Mouse (Mus musculus) layer of hippocampus, postnatal 36 days (tissue): ENCODE data around the gene Kera. TPM values are rescaled to one million over a fixed set of nuclear protein-coding genes. Genes with fewer than 3 reads are reported as not detected.

Experiments
- DNase-seq, 2 experiments: peaks; one replicate each; pipeline ENCODE4 v3.0.0; 2022
- total RNA-seq, 2 experiments: library from RNA; stranded (reverse); gene quantifications; 2 replicates each; pipeline ENCODE4 v1.2.3; 2021

The Kera gene
- under 1 TPM in 1 of 2 experiments, not detected in 1; 0.15 TPM for total RNA-seq

GRCm38 (mm10) chr10:97606579-97606978 is at the start of gene Kera:
TSS of gene Kera (plus strand) at chr10:97606879.
- no peak for DNase-seq

- no peak for DNase-seq
Measured at GRCm38 (mm10) chr10:97564957-97565856, 41.5 kb upstream of the Kera start, which contains the start of gene Lum. TSS of gene Lum (plus strand) at chr10:97565128.

- no peak for DNase-seq
Measured at GRCm38 (mm10) chr10:97567489-97568135, 39.1 kb upstream of the Kera start.

- DNase-seq = peak; percentile 44 to 58
Measured at GRCm38 (mm10) chr10:97582543-97583231, 24.0 kb upstream of the Kera start.

- no peak for DNase-seq
Measured at GRCm38 (mm10) chr10:97584176-97584575, 22.5 kb upstream of the Kera start.

GRCm38 (mm10) chr10:97587159-97587558 is 19.5 kb upstream of the Kera start:
- no peak for DNase-seq

- DNase-seq = no peak
Measured at GRCm38 (mm10) chr10:97589574-97589973, 17.1 kb upstream of the Kera start.

- no peak for DNase-seq
Measured at GRCm38 (mm10) chr10:97591036-97591435, 15.6 kb upstream of the Kera start.

- DNase-seq = no peak
Measured at GRCm38 (mm10) chr10:97591685-97592084, 15.0 kb upstream of the Kera start.

GRCm38 (mm10) chr10:97595680-97596079 is 11.0 kb upstream of the Kera start:
- DNase-seq = no peak

- no peak for DNase-seq
Measured at GRCm38 (mm10) chr10:97601744-97602143, 4.9 kb upstream of the Kera start.

GRCm38 (mm10) chr10:97603256-97603655 is 3.4 kb upstream of the Kera start:
- no peak for DNase-seq

- no peak for DNase-seq
Measured at GRCm38 (mm10) chr10:97622328-97622727, 15.6 kb downstream of the Kera start.

GRCm38 (mm10) chr10:97624381-97624780 is 17.7 kb downstream of the Kera start:
- no peak for DNase-seq

GRCm38 (mm10) chr10:97625116-97625515 is 18.4 kb downstream of the Kera start:
- no peak for DNase-seq

GRCm38 (mm10) chr10:97626543-97626942 is 19.9 kb downstream of the Kera start:
- DNase-seq = no peak

- DNase-seq = no peak
Measured at GRCm38 (mm10) chr10:97631061-97631460, 24.4 kb downstream of the Kera start.

GRCm38 (mm10) chr10:97641926-97642325 is 35.2 kb downstream of the Kera start:
- DNase-seq = no peak

GRCm38 (mm10) chr10:97643768-97644167 is 37.1 kb downstream of the Kera start, which contains the start of gene Epyc:
TSS of gene Epyc (plus strand) at chr10:97644068.
- no peak for DNase-seq

GRCm38 (mm10) chr10:97650334-97650733 is 43.7 kb downstream of the Kera start:
- DNase-seq = no peak

- no peak for DNase-seq
Measured at GRCm38 (mm10) chr10:97659489-97659888, 52.8 kb downstream of the Kera start.
